Mouse (Mus musculus) lung, adult 2 months (tissue): ENCODE data around the gene Prr36. TPM values are rescaled to one million over a fixed set of nuclear protein-coding genes. Genes with fewer than 3 reads are reported as not detected.
"Not testable (repeated sequence)": the region's sequence is repeated elsewhere in the genome, so short reads cannot be mapped to it uniquely, and the experiment has no call there.

Source experiments
- DNase-seq: peaks from one replicate; pipeline ENCODE4 v3.0.0; 2022
- H3K4me1 ChIP-seq: fragments of 200-500 bp; 2 replicates; pipeline ENCODE4 v1.6.1; 2011; ENCODE audit warnings: low read length; ENCODE audit not compliant: control insufficient read depth, insufficient read depth
- H3K4me3 ChIP-seq: fragments of 200-500 bp; replicated peaks from 2 replicates; pipeline ENCODE3; 2011; ENCODE audit warnings: low read depth, mild to moderate bottlenecking, control low read depth, low read length; ENCODE audit errors: extremely low read depth
- CTCF ChIP-seq: fragments of 200-500 bp; IDR thresholded peaks from 2 replicates; pipeline ENCODE4 v1.5.1; 2011; ENCODE audit warnings: mild to moderate bottlenecking, low read length, control low read depth; ENCODE audit not compliant: insufficient read depth
- POLR2A ChIP-seq: fragments of 200-500 bp; IDR thresholded peaks from 2 replicates; pipeline ENCODE4 v1.6.1; 2011; ENCODE audit warnings: low read depth, mild to moderate bottlenecking, control low read depth, low read length, borderline replicate concordance; ENCODE audit errors: extremely low read depth
- WGBS: fragments of 180-500 bp; shearing (Covaris S2); methylation state at CpG from one replicate; pipeline ENCODE4 v1.1.7; 2018; 5-methylcytosine and 5-hydroxymethylcytosine counted together
- polyA plus RNA-seq: library from polyadenylated mRNA; depleted of rRNA; stranded (reverse); fragments of >200 nt; gene quantifications from 2 replicates; pipeline ENCODE4 v1.2.3, GENCODE M21; 2012; rRNA removed

The Prr36 gene
- polyA plus RNA-seq = 1.4 and 1.6 TPM in 2 replicates

DNA sequence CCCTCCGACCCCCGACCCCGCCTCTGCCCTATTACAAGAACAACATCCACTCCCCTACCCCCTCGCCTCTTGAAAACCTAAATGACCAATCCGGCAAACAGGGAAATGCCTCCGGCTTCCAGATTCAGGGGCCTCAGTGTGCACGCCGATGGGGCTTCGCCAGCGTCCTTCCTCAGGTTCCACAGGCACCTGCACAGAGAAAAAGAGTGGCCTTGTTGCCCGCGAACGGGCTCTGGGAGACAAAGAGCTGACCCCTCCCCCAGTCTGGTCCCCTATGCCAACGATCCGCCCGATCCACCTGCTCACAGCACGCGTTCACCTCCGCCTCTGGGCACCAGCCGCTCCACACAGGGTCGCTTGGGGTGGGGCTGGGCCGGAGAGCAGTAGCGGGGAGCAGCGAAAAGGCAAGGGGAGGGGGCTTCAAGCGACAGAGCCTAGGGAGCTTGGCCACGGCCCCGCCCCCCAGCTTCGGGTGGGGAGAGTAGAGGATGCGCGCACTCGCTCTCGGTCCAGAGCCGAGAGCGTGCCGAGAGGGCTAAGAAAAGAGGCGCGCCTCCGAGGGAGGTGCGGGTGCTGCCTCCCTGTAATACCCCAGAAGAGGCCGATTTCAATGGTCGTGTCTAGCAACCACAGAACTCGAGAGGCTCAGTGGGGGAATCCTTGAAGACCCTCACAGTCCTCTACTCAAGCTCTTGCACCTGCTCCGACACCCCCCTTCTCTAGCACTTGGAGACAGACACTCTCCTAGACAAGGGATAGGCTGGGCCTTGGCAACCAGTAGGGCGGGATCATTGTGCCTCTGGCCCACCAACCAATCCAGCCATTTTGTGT, at the start of gene Prr36:
TSS of gene Prr36 (minus strand) at position 669 of the 831 bp plus-strand sequence.
- DNase-seq = no peak
- Histone ChIP-seq H3K4me3 (peak within 1 kb of the TSS; percentile 46), H3K4me1 (peaks cover 4% of the 10 kb centered on the region)
- WGBS = 3% methylated on average over 44 of the region's 44 CpGs
- no peak for TF ChIP-seq CTCF
- TF ChIP-seq POLR2A = no peak

DNA sequence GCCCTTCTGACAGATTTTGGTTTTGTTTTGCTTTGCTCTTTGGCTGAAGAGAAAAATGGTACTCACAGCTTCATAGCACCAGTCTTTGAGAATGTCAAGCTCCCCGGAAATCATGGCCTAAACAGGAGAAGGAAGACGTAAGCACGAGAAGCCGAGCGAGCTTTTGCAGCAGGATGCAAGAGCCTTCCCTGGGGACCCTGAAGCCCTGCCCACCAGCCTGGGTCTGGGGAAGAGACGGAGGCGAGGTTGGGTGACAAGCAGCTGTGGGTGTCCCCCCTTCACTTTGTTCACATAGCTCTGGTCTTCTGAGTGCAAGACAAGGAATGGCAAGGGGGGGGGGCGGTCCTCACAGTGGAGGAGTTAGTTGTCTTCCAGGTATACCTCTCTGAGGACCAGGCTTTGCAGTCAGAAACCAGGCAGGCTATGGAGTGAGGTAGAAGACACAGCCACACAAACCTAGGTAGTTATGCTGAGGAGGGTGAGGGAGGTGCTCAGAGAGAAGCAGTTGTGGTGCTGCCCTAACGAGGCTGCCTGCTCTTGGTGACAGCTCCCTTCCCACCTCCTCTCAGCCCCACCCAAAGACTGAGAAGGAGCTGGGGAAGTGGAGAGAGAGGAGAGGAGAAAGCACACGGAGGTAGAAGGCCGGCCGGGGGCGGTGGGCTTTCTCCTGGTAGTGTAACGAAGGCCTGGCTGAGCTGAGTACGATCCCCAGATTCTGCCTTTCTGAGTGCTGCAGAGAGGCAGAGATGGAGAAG, 48.1 kb upstream of the Prr36 start:
- Histone ChIP-seq H3K4me3 (no peak overlapping the region), H3K4me1 (no peaks in the 10 kb centered on the region)
- no peak for DNase-seq
- WGBS = 86% methylated on average over 15 of the region's 15 CpGs
- TF ChIP-seq POLR2A (no peak), CTCF (no peak)

GRCm38 (mm10) chr8:4263105-4263791, 46.0 kb upstream of the Prr36 start:
- H3K4me3 ChIP-seq = no peak overlapping the region
- TF ChIP-seq CTCF (no peak), POLR2A (no peak)

DNA sequence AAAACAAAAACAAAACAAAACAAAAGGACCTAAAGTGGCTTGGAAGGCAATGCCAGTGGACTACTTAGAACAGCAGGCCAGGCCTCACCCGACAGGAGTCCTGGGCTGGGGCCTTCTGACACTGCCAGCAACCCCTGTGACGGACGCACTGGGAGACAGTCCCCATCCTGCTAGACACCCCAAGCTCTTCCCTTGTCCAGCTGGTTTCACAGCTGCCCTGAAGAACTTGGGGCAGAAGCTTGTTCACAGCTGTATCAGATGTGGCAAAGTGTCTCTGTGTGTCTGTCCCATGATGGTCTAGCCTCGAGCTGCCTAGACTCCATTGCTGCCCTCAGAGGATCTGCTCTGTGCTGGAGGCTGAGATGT, 42.5 kb upstream of the Prr36 start:
- Histone ChIP-seq H3K4me3 (no peak overlapping the region), H3K4me1 (peaks cover 8% of the 10 kb centered on the region)
- WGBS = 82% methylated on average over 4 of the region's 4 CpGs
- no peak for TF ChIP-seq CTCF
- no peak for TF ChIP-seq POLR2A
- no peak for DNase-seq

More at GRCm38 (mm10) chr8:4263105-4263791, 46.0 kb upstream of the Prr36 start:
- H3K4me1 ChIP-seq = peaks cover 8% of the 10 kb centered on the region
- 81% methylated on average over 8 of the region's 8 CpGs for WGBS
- DNase-seq = no peak

DNA sequence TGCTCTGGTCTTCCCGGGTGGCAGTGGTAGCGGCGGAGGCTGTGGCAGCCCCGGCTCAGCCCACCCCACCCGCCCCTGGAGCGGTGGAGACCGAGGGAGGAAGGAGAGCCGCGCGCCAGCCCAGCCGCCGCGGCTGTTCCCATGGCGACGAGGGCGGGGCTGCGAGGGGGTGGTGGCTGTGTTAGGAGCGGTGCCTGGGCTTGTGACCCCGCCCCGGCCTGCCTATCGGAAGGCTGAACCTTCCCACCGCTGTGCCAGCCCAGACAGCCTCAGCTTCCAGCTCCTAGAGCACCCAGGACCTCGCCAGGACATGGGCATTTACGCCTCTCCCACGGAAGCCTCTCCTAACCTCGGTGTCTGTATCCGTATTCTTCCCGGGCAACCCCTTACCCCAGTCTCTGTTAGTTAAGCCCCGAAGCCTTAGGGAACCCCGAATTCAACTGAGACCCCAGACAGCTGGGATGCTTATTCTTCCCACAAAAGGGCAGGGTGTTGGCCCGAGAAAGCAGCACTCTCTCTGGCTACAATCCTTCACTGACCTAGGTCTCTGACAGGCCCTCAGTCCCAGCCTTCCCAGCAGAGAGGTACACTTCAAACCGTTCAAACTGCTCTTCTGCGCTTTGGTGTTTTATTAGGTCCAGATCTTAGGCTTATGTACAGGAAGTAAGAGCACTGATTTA, 42.0 kb upstream of the Prr36 start, which contains the start of gene Ctxn1:
TSS of gene Ctxn1 (minus strand) at position 150 of the 680 bp plus-strand sequence.
- H3K4me3 ChIP-seq = peak within 1 kb of the TSS; percentile 66
- TF ChIP-seq CTCF = no peak
- TF ChIP-seq POLR2A = peak; percentile 55; the same call in 1 of the 2 replicates
- DNase-seq = peak; percentile 95
- peaks cover 8% of the 10 kb centered on the region for H3K4me1 ChIP-seq
- WGBS = 5% methylated on average over 33 of the region's 33 CpGs

GRCm38 (mm10) chr8:4258678-4259077, 41.4 kb upstream of the Prr36 start:
- DNase-seq = no peak
- WGBS = 2% methylated on average over 32 of the region's 32 CpGs
- Histone ChIP-seq H3K4me1 (peaks cover 10% of the 10 kb centered on the region), H3K4me3 (peak overlapping the region; percentile 66)
- no peak for TF ChIP-seq POLR2A
- TF ChIP-seq CTCF = no peak

GRCm38 (mm10) chr8:4258233-4258632, 41.0 kb upstream of the Prr36 start:
- H3K4me3 ChIP-seq = peak overlapping the region; percentile 66
- WGBS = 2% methylated on average over 35 of the region's 35 CpGs
- TF ChIP-seq POLR2A (no peak), CTCF (peak; percentile 63)
- peaks cover 13% of the 10 kb centered on the region for H3K4me1 ChIP-seq
- peak; percentile 66 for DNase-seq

DNA sequence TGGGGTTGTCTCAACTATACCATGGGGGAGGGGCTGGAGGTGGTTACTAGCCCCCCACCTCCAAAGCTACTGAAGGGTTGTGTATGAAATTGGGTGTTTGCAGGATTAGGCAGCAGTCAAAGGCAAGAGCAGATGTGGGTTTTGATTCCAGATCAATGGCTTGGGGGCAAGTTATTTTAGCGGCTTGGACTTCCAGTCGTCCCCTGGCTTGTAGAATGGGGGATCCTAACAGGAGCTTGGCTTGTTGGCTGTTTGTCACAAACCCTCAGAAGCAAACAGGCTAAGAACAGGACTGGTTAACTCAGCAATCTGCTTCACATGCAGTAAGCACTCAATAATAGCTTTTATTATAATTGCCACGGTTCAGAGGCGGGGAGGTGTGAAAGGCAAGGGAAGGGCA, 40.1 kb upstream of the Prr36 start:
- no peak for DNase-seq
- Histone ChIP-seq H3K4me1 (peaks cover 15% of the 10 kb centered on the region), H3K4me3 (no peak overlapping the region)
- TF ChIP-seq POLR2A = no peak
- TF ChIP-seq CTCF = no peak
- WGBS = 79% methylated on average over 4 of the region's 4 CpGs

DNA sequence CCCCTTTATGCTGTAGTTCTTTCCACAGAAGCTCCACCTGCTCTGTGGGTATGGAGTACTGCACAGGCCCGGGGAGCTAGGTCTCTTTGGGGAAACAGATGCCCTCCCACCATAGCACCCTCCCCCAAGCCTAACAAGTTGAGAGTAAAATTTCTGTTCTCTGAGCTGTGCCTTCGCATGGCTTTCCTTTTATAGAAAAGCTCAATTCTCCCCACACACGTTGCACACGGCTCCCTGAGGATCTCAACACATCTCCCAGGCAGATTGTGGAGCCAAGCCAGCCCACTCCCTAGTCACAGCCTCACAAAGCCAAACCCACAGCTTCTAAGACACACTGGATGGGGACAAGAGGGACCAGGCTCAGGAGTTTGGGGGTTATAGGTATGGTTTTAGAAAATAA, 39.7 kb upstream of the Prr36 start:
- 41% methylated on average over 4 of the region's 4 CpGs for WGBS
- Histone ChIP-seq H3K4me3 (no peak overlapping the region), H3K4me1 (peaks cover 15% of the 10 kb centered on the region)
- TF ChIP-seq CTCF (no peak), POLR2A (no peak)
- no peak for DNase-seq

GRCm38 (mm10) chr8:4255471-4255870, 38.2 kb upstream of the Prr36 start:
- H3K4me1 ChIP-seq = peaks cover 15% of the 10 kb centered on the region
- not testable (repeated sequence) for H3K4me3 ChIP-seq, DNase-seq
- 87% methylated on average over 7 of the region's 7 CpGs for WGBS
